Mouse (Mus musculus) ES-E14 (cell line): Measurements from ENCODE around the gene Krtap5-1.
"Not testable (repeated sequence)": the region's sequence is repeated elsewhere in the genome, so short reads cannot be mapped to it uniquely, and the experiment has no call there.

Experiments used
- CHD2 ChIP-seq: IDR thresholded peaks from 2 replicates; pipeline ENCODE4 v1.6.1; 2014; ENCODE audit warnings: mild to moderate bottlenecking, low read depth, low read length, inconsistent platforms
- HCFC1 ChIP-seq: IDR thresholded peaks from 2 replicates; pipeline ENCODE4 v1.6.1; 2012; ENCODE audit warnings: low read length, inconsistent platforms, borderline replicate concordance; ENCODE audit not compliant: insufficient read depth
- MAFK ChIP-seq: IDR thresholded peaks from 2 replicates; pipeline ENCODE4 v1.6.1; 2014; ENCODE audit warnings: mild to moderate bottlenecking, low read depth, low read length, inconsistent platforms; ENCODE audit not compliant: insufficient read depth
- ZC3H11A ChIP-seq: IDR thresholded peaks from 2 replicates; pipeline ENCODE4 v1.6.1; 2012; ENCODE audit warnings: low read depth, mild to moderate bottlenecking, inconsistent platforms, low read length, borderline replicate concordance

DNA sequence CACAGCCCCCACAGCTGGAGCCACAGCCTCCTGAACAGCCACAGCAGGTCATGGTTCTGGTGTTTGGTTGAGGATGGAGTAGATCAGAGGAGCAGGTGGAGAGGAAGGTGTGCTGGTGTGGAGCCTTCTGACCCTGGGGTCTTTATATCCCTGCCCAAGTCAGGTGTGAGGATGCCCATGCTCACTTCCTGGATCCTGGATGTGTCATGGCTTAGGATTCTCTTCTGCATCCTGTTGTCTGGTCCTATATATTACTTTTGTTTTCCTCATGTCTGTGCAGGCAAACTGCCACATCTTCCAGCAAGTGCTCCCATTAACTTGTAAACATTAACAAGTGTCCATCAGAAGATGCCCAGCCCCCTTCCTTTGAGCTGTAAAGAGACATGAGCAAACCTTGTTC, at the start of gene Krtap5-1:
- not testable (repeated sequence) for TF ChIP-seq MAFK, ZC3H11A, CHD2, HCFC1
